8 mouse cellular contexts compared by ENCODE assay signal in the genomic region with DNA sequence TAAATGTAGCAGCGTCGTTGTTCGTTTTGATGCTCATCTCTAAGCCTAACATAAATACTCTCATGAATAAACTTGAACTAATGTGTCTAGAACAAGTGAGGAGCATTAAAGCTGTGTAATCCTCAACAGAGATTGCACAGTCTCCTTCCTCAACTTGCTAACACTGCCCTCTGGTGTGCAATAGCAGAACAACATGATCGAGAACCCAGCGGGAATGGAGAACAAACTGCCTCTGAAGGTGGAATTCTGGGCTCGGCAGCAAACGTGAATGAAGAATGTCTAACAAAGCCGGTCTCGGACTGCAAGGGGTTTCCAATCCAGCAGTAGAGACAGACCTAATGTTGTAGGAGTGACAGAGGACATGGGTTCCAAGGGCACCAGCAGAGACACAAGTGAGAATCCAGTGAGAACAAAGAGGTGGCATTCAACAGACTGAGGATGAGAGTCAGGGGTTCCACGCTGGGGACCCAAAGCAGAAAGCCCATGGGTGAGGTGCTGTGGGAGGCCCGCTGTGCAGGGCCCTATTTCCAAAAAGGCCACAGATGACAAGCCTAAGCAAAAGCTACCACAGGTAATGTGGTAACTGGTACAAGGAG. TPM values are rescaled to one million over a fixed set of nuclear protein-coding genes. Genes with fewer than 3 reads are reported as not detected.
A peak's percentile ranks its signal among the peaks of the same experiment; 100 is the strongest.
DNase-seq lines count a peak whose midpoint lies in the region; ATAC-seq and TF ChIP-seq lines count a peak whose summit lies in the region.

No protein-coding gene starts in this region.

- H3K27ac ChIP-seq in forebrain, embryonic 13.5 days: no peak overlapping the region
- no peak overlapping the region for H3K27ac ChIP-seq in lung, embryonic 14.5 days (ENCODE audit: low read depth)

- no peaks in the 10 kb centered on the region for H3K36me3 ChIP-seq in forebrain, embryonic 13.5 days (ENCODE audit: poor library complexity, severe bottlenecking)
- H3K36me3 ChIP-seq in lung, embryonic 14.5 days (ENCODE audit: insufficient read depth): no peaks in the 10 kb centered on the region

- no peaks in the 10 kb centered on the region for H3K4me1 ChIP-seq in forebrain, embryonic 13.5 days
- H3K4me1 ChIP-seq in lung, embryonic 14.5 days (ENCODE audit: insufficient read depth): no peaks in the 10 kb centered on the region; the same call in 1 of the 2 replicates

- DNase-seq in MEL-GATA-1-ER (ENCODE audit: extremely low read depth, low read depth): peak; percentile 30
- DNase-seq in c-Kit-positive CD71-negative TER-119-negative erythroid progenitor cells, embryonic 14.5 days (ENCODE audit: low read depth): peak; percentile 88
- DNase-seq in heart, postnatal 4 days: peak; percentile 92
- peak; percentile 84 for DNase-seq in layer of hippocampus, adult 11-12 months (ENCODE audit: low spot score)
- peak; percentile 95 for DNase-seq in lung, embryonic 14.5 days
- DNase-seq in thymus, postnatal 10 days (ENCODE audit: low spot score in 2 of 2): peak; percentile 27 to 74

- ATAC-seq in forebrain, embryonic 13.5 days: peak; percentile 51
- ATAC-seq in lung, embryonic 14.5 days (ENCODE audit: insufficient read depth): peak; percentile 53
- ATAC-seq in neutrophil, adult 5-6 weeks (ENCODE audit: extremely low read depth, insufficient number of reproducible peaks, low FRiP score, poor library complexity, severe bottlenecking): peak; percentile 78; the same call in 1 of the 2 replicates

- TF ChIP-seq CTCF in lung, embryonic 14.5 days (IDR thresholded peaks at IDR 0.05; ENCODE audit: low read depth): peak; percentile 95

- no peaks in the 10 kb centered on the region for H3K9me3 ChIP-seq in forebrain, embryonic 13.5 days (replicated peaks)
- H3K9me3 ChIP-seq in lung, embryonic 14.5 days (ENCODE audit: low read depth, low read length): no peaks in the 10 kb centered on the region

- H3K4me3 ChIP-seq in forebrain, embryonic 13.5 days: no peak overlapping the region
- no peak overlapping the region for H3K4me3 ChIP-seq in lung, embryonic 14.5 days (ENCODE audit: low read depth, low read length)

- H3K27me3 ChIP-seq in forebrain, embryonic 13.5 days: no peaks in the 10 kb centered on the region
- no peaks in the 10 kb centered on the region for H3K27me3 ChIP-seq in lung, embryonic 14.5 days (ENCODE audit: insufficient read depth, low read length)

- H3K4me2 ChIP-seq in forebrain, embryonic 13.5 days: peak overlapping the region; percentile 13
- H3K4me2 ChIP-seq in lung, embryonic 14.5 days: peak overlapping the region; percentile 29; the same call in 1 of the 2 replicates

- H3K9ac ChIP-seq in forebrain, embryonic 13.5 days: no peak overlapping the region
- no peak overlapping the region; the same call in 1 of the 2 replicates for H3K9ac ChIP-seq in lung, embryonic 14.5 days

- 25% methylated on average over 11 of the region's 11 CpGs for WGBS in forebrain, embryonic 13.5 days
- 16% methylated on average over 11 of the region's 11 CpGs for WGBS in lung, embryonic 14.5 days

RNA-seq across cellular contexts. Expression of gene Sema3g, which starts 16.4 kb away (rescaled TPM):
- polyA plus RNA-seq in forebrain, embryonic 13.5 days (2015; fragmentation: Nextera tagmentation; extraction: Ambion mirVana): 0.57 and 0.58 TPM in 2 replicates
- total RNA-seq in heart, postnatal 4 days (2021): 10 to 100 TPM in 1 of 2 experiments, 1 to 10 TPM in 1; 9.2 to 11.4 TPM
- polyA plus RNA-seq in lung, embryonic 14.5 days (2014; fragmentation: Nextera tagmentation; extraction: Ambion mirVana): 0.38 and 0.49 TPM in 2 replicates
- total RNA-seq in neutrophil, adult 5-6 weeks (2017): 0.37 and 0.58 TPM in 2 replicates

RNA-seq across cellular contexts. Expression of gene Phf7, which starts 17.0 kb away (rescaled TPM):
- 13.2 and 14.7 TPM in 2 replicates for polyA plus RNA-seq in forebrain, embryonic 13.5 days (2015; fragmentation: Nextera tagmentation; extraction: Ambion mirVana)
- total RNA-seq in heart, postnatal 4 days (2021): 1 to 10 TPM; 5.5 to 6.4 TPM
- polyA plus RNA-seq in lung, embryonic 14.5 days (2014; fragmentation: Nextera tagmentation; extraction: Ambion mirVana): 11.8 and 16.5 TPM in 2 replicates
- 18.7 and 19.3 TPM in 2 replicates for total RNA-seq in neutrophil, adult 5-6 weeks (2017)

RNA-seq across cellular contexts. Expression of gene Bap1, which starts 17.2 kb away (rescaled TPM):
- polyA plus RNA-seq in forebrain, embryonic 13.5 days (2015; fragmentation: Nextera tagmentation; extraction: Ambion mirVana): 128 and 139 TPM in 2 replicates
- total RNA-seq in heart, postnatal 4 days (2021): 10 to 100 TPM; 54.4 to 54.8 TPM
- 83.1 and 91.5 TPM in 2 replicates for polyA plus RNA-seq in lung, embryonic 14.5 days (2014; fragmentation: Nextera tagmentation; extraction: Ambion mirVana)
- 55.1 and 61.2 TPM in 2 replicates for total RNA-seq in neutrophil, adult 5-6 weeks (2017)

RNA-seq across cellular contexts. Expression of gene Nisch, which starts 17.3 kb away (rescaled TPM):
- 298 and 341 TPM in 2 replicates for polyA plus RNA-seq in forebrain, embryonic 13.5 days (2015; fragmentation: Nextera tagmentation; extraction: Ambion mirVana)
- 100 to 1,000 TPM; 301 to 310 TPM for total RNA-seq in heart, postnatal 4 days (2021)
- 386 and 411 TPM in 2 replicates for polyA plus RNA-seq in lung, embryonic 14.5 days (2014; fragmentation: Nextera tagmentation; extraction: Ambion mirVana)
- 329 and 351 TPM in 2 replicates for total RNA-seq in neutrophil, adult 5-6 weeks (2017)

RNA-seq across cellular contexts. Expression of gene Tnnc1, which starts 26.0 kb away (rescaled TPM):
- polyA plus RNA-seq in forebrain, embryonic 13.5 days (2015; fragmentation: Nextera tagmentation; extraction: Ambion mirVana): 0.84 and 2.2 TPM in 2 replicates
- 1,000 to 10,000 TPM; 5,292 to 5,773 TPM for total RNA-seq in heart, postnatal 4 days (2021)
- polyA plus RNA-seq in lung, embryonic 14.5 days (2014; fragmentation: Nextera tagmentation; extraction: Ambion mirVana): 5.1 and 51.6 TPM in 2 replicates
- not detected in 2 replicates for total RNA-seq in neutrophil, adult 5-6 weeks (2017)

Comparison
In these comparisons a context has a peak if more than half of its experiments do, and no peak if none do; other contexts are left out.
1. DNase-seq: peak in every context shown above with its lines; median percentile 95 in lung, embryonic 14.5 days; 92 in heart, postnatal 4 days; 88 in c-Kit-positive CD71-negative TER-119-negative erythroid progenitor cells, embryonic 14.5 days; 84 in layer of hippocampus, adult 11-12 months; 50 in thymus, postnatal 10 days; 30 in MEL-GATA-1-ER.